Mouse (Mus musculus) erythroid progenitor cell, adult 5-6 weeks (primary cell): ENCODE data around the gene Gm5089. TPM values are rescaled to one million over a fixed set of nuclear protein-coding genes. Genes with fewer than 3 reads are reported as not detected.
"Not testable (repeated sequence)": the region's sequence is repeated elsewhere in the genome, so short reads cannot be mapped to it uniquely, and the experiment has no call there.

Experiments
- ATAC-seq: replicated peaks from 2 replicates; pipeline ENCODE4 v1.8.0; 2016; ENCODE audit warnings: moderate number of reproducible peaks, mild to moderate bottlenecking, moderate TSS enrichment, inconsistent platforms; ENCODE audit not compliant: poor library complexity, low FRiP score, severe bottlenecking
- total RNA-seq, 2 experiments: library from RNA; stranded (forward) in 1 of 2; stranded (reverse) in 1 of 2; fragments of 150-400 nt in 1 of 2; fragments of 186-747, 209-891 nt in 1 of 2; gene quantifications; 2 replicates each; pipeline versions ENCODE4 v1.2.3 to v1.2.4; 2015 to 2017; ENCODE audit warnings: low replicate concordance in 2 of 2

Gene Gm5089
- total RNA-seq, 2 experiments from 2014 or later: not detected

GRCm38 (mm10) chr14:122464763-122465741 is 14.1 kb upstream of the Gm5089 start, which contains the start of gene Zic5:
TSS of gene Zic5 (minus strand) at chr14:122465677.
- ATAC-seq: no peak

GRCm38 (mm10) chr14:122464351-122464762 is 13.4 kb upstream of the Gm5089 start:
- no peak for ATAC-seq

- not testable (repeated sequence) for ATAC-seq
Observed at GRCm38 (mm10) chr14:122463734-122464341, 12.9 kb upstream of the Gm5089 start.

- no peak for ATAC-seq
Observed at GRCm38 (mm10) chr14:122463080-122463691, 12.3 kb upstream of the Gm5089 start.

- ATAC-seq: no peak
Observed at GRCm38 (mm10) chr14:122462689-122463079, 11.8 kb upstream of the Gm5089 start.

- ATAC-seq: no peak
Observed at GRCm38 (mm10) chr14:122461966-122462365, 11.1 kb upstream of the Gm5089 start.

GRCm38 (mm10) chr14:122461500-122461899 is 10.6 kb upstream of the Gm5089 start:
- ATAC-seq: no peak

GRCm38 (mm10) chr14:122460226-122460625 is 9.3 kb upstream of the Gm5089 start:
- ATAC-seq: no peak

- ATAC-seq: no peak
Observed at GRCm38 (mm10) chr14:122459776-122460175, 8.9 kb upstream of the Gm5089 start.

GRCm38 (mm10) chr14:122459332-122459731 is 8.4 kb upstream of the Gm5089 start:
- not testable (repeated sequence) for ATAC-seq

- no peak for ATAC-seq
Observed at GRCm38 (mm10) chr14:122455562-122455958, 4.6 kb upstream of the Gm5089 start.

GRCm38 (mm10) chr14:122454901-122455561 is 4.1 kb upstream of the Gm5089 start:
- no peak for ATAC-seq

GRCm38 (mm10) chr14:122453996-122454738 is 3.3 kb upstream of the Gm5089 start:
- ATAC-seq: no peak

GRCm38 (mm10) chr14:122453388-122453995 is 2.6 kb upstream of the Gm5089 start:
- no peak for ATAC-seq

- no peak for ATAC-seq
Observed at GRCm38 (mm10) chr14:122452701-122453387, 1.9 kb upstream of the Gm5089 start.

GRCm38 (mm10) chr14:122451551-122452145 is 733 bp upstream of the Gm5089 start:
- ATAC-seq: no peak

- ATAC-seq: no peak
Observed at GRCm38 (mm10) chr14:122449601-122450495, 1.1 kb downstream of the Gm5089 start.
